Mouse (Mus musculus): Measurements from ENCODE around the gene D630039A03Rik. TPM values are rescaled to one million over a fixed set of nuclear protein-coding genes. Genes with fewer than 3 reads are reported as not detected.

The D630039A03Rik gene
- 17.8 and 19.8 TPM in 2 replicates for polyA plus RNA-seq (2012; rRNA removed)

DNA sequence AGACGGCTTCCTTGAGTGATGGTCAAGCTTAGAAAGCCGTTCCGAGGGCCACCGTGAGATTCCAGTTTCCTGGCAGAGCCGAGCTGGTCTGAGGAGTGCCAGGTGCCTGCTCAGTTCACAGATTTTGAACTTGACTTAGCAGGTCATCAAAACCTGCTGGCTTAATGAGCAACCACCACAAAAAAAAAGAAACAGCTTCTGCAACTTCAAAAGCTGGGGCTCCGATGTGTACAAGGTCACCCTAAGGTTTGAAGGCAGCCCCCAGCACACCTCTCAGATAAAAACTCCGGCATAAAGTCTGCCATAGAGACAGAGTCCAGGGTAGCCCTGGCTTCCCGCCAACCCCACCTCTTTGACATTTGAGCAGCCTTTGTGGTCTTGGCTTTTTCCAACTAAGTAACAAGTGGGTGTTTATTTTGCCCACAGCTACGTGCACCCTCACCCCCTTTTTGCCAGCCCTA is at the start of gene D630039A03Rik:
Gene D630039A03Rik (minus strand): TSS at position 97 of the 461 bp plus-strand sequence.
- Histone ChIP-seq H3K36me3 (ENCODE audit: control insufficient read depth, insufficient read depth, low read length) (no peaks in the 10 kb centered on the region), H3K4me3 (ENCODE audit: insufficient read depth, low read depth, low read length) (peak within 1 kb of the TSS; percentile 36), H3K27ac (ENCODE audit: insufficient read depth, low read depth, low read length) (peak within 1 kb of the TSS; percentile 86), H3K4me1 (ENCODE audit: control insufficient read depth, insufficient read depth, low read length) (peaks cover 20% of the 10 kb centered on the region), H3K27me3 (replicated peaks; ENCODE audit: control insufficient read depth, insufficient read depth, low read length) (no peaks in the 10 kb centered on the region)
- TF ChIP-seq CTCF (conservative IDR thresholded peaks at IDR 0.05; ENCODE audit: insufficient read depth, insufficient read length, low read depth, low read length): no peak
- 15% methylated on average over 9 of the region's 9 CpGs for WGBS
- DNase-seq: peak; percentile 92

DNA sequence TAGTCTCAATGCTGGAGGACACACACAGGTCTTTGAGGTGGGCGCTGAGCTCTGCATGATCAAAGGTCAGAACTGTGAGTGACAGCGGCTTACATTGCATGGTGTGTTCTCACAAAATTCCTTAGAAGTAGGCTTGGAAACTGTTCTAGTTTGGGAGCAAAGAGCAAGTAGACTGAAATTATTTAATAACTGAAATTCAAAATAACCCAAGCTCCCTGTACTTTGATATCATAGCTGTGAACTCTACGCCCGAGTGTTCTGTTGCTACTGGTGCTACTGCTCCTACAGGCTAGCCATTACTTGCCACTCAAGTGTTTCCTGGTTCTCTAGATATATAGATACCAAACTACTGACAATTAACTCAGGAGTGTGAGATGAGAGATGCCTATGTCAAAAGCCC is 49.4 kb upstream of the D630039A03Rik start:
- peak; percentile 72 for DNase-seq
- TF ChIP-seq CTCF (conservative IDR thresholded peaks at IDR 0.05; ENCODE audit: insufficient read depth, insufficient read length, low read depth, low read length) (no peak), POLR2A (IDR thresholded peaks at IDR 0.05; ENCODE audit: low read depth, low read length) (no peak)
- Histone ChIP-seq H3K36me3 (ENCODE audit: control insufficient read depth, insufficient read depth, low read length) (no peaks in the 10 kb centered on the region), H3K27me3 (replicated peaks; ENCODE audit: control insufficient read depth, insufficient read depth, low read length) (no peaks in the 10 kb centered on the region), H3K4me1 (ENCODE audit: control insufficient read depth, insufficient read depth, low read length) (peaks cover 5% of the 10 kb centered on the region), H3K4me3 (ENCODE audit: insufficient read depth, low read depth, low read length) (no peak overlapping the region), H3K27ac (ENCODE audit: insufficient read depth, low read depth, low read length) (peak overlapping the region; percentile 59; the same call in 1 of the 2 replicates)
- 60% methylated on average over 4 of the region's 4 CpGs for WGBS

DNA sequence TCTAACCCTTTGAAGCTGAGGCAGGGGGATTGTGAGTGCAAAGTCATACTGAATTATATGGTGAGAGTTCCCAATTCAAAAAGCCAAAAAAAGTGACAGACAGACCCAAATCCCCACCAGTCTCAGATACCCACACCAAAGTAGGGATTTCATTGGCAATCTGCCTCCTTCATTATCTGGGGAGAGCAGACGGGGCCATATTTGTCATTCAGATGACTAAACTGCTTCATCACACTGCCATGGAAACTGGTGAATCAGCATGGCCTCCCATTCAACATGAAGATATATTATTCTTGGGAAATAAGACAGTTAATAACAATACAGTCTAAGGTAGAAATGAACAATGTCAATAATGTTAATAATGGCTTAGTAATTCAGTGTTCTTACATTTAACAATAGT is 48.0 kb upstream of the D630039A03Rik start:
- no peaks in the 10 kb centered on the region for H3K36me3 ChIP-seq (ENCODE audit: control insufficient read depth, insufficient read depth, low read length)
- TF ChIP-seq POLR2A (IDR thresholded peaks at IDR 0.05; ENCODE audit: low read depth, low read length): no peak
- no peak for TF ChIP-seq CTCF (conservative IDR thresholded peaks at IDR 0.05; ENCODE audit: insufficient read depth, insufficient read length, low read depth, low read length)
- no peak overlapping the region for H3K27ac ChIP-seq (ENCODE audit: insufficient read depth, low read depth, low read length)
- H3K4me3 ChIP-seq (ENCODE audit: insufficient read depth, low read depth, low read length): no peak overlapping the region
- no peaks in the 10 kb centered on the region for H3K27me3 ChIP-seq (replicated peaks; ENCODE audit: control insufficient read depth, insufficient read depth, low read length)
- H3K4me1 ChIP-seq (ENCODE audit: control insufficient read depth, insufficient read depth, low read length): peaks cover 5% of the 10 kb centered on the region
- DNase-seq: no peak
- WGBS: 84% methylated on average over 1 of the region's 1 CpGs

DNA sequence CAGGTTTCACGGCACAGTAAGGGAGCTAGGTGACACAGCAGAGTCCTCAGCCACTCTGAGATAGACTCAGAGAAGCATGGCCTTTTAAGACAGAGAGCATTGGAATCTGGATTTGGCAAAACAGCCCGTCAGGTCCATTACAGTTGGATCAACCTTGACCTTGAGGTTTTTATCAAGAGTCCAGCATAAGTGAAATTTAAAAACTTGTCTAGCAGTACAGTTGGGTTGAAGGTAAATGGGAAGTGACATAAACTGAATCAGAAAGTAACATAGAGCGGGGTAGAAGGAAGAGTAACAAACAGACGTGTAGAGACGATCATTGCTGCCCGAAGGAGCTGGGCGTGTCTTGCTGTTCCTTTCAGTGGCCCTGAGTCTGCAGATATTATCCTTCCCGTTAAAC is 43.0 kb upstream of the D630039A03Rik start:
- no peak overlapping the region for H3K27ac ChIP-seq (ENCODE audit: insufficient read depth, low read depth, low read length)
- TF ChIP-seq CTCF (conservative IDR thresholded peaks at IDR 0.05; ENCODE audit: insufficient read depth, insufficient read length, low read depth, low read length) (no peak), POLR2A (IDR thresholded peaks at IDR 0.05; ENCODE audit: low read depth, low read length) (no peak)
- H3K4me3 ChIP-seq (ENCODE audit: insufficient read depth, low read depth, low read length): no peak overlapping the region
- 91% methylated on average over 8 of the region's 8 CpGs for WGBS
- H3K4me1 ChIP-seq (ENCODE audit: control insufficient read depth, insufficient read depth, low read length): peaks cover 10% of the 10 kb centered on the region
- H3K27me3 ChIP-seq (replicated peaks; ENCODE audit: control insufficient read depth, insufficient read depth, low read length): no peaks in the 10 kb centered on the region
- H3K36me3 ChIP-seq (ENCODE audit: control insufficient read depth, insufficient read depth, low read length): no peaks in the 10 kb centered on the region
- DNase-seq: no peak

DNA sequence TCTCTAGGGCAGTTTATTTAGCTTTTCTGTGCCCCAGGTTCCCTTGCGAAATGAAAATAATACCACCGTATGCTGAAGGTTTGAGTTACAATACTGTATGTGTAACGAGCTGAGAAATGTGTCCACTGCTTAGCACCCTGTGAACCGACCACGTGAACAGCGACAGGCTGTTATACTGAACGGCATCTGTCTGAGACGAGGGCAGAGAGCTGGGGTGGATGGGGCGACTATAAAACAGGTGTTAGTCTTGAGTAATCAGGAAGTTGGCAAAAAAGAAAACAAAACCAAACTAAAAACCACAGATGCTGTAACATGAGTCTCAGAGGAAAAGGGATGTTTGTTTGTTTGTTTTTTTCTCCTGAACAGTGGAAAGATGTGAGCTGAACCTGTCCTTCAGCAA is 42.0 kb upstream of the D630039A03Rik start:
- TF ChIP-seq CTCF (conservative IDR thresholded peaks at IDR 0.05; ENCODE audit: insufficient read depth, insufficient read length, low read depth, low read length) (no peak), POLR2A (IDR thresholded peaks at IDR 0.05; ENCODE audit: low read depth, low read length) (no peak)
- Histone ChIP-seq H3K4me3 (ENCODE audit: insufficient read depth, low read depth, low read length) (no peak overlapping the region), H3K27ac (ENCODE audit: insufficient read depth, low read depth, low read length) (no peak overlapping the region), H3K36me3 (ENCODE audit: control insufficient read depth, insufficient read depth, low read length) (no peaks in the 10 kb centered on the region), H3K27me3 (replicated peaks; ENCODE audit: control insufficient read depth, insufficient read depth, low read length) (no peaks in the 10 kb centered on the region), H3K4me1 (ENCODE audit: control insufficient read depth, insufficient read depth, low read length) (peaks cover 17% of the 10 kb centered on the region)
- DNase-seq: no peak
- WGBS: 71% methylated on average over 9 of the region's 9 CpGs

DNA sequence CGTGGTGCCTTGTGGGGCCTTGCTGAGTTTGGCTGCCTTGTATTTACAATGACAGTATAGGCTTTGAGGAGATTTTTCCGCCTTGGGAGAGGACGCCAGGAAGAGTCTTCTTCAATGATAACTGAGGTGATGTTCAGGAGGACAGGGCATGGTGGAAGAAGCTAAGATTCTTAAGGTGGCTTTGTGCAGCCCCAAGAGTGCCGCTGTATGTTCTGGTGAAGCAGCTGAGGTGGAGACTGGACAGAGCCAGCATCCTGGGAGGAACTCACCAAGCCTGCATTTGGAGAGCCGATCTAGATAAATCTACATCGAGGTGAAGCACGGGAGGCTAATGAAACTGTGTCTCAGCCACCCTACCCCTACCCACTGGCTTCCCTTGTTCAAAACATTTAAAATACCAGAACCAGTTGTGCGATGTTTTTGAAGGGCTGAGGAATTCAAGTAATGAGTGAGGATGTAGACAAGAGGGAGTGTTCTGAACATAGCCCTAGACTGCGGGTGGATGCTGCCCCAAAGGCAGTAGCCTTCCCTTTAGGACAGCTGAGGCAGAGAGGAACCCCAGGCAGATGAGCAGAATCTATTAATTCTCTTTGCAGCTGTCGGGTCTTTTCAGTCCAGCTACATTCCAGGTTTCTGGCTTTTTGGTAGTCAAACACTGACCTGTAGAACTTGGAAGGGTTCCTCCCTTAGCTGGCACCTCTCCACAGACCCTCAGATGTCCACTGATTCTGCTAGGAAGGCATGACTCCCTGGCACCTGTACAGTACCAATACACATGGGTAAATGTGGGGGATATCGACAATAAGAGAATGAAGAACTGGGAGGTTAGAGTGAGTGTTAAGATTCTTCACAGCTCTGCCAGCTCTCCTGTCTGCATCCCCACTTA is 41.3 kb upstream of the D630039A03Rik start:
- 50% methylated on average over 11 of the region's 11 CpGs for WGBS
- no peak for DNase-seq
- Histone ChIP-seq H3K27ac (ENCODE audit: insufficient read depth, low read depth, low read length) (peak overlapping the region; percentile 100), H3K36me3 (ENCODE audit: control insufficient read depth, insufficient read depth, low read length) (no peaks in the 10 kb centered on the region), H3K4me3 (ENCODE audit: insufficient read depth, low read depth, low read length) (peak overlapping the region; percentile 68), H3K4me1 (ENCODE audit: control insufficient read depth, insufficient read depth, low read length) (peaks cover 17% of the 10 kb centered on the region), H3K27me3 (replicated peaks; ENCODE audit: control insufficient read depth, insufficient read depth, low read length) (no peaks in the 10 kb centered on the region)
- TF ChIP-seq POLR2A (IDR thresholded peaks at IDR 0.05; ENCODE audit: low read depth, low read length) (no peak), CTCF (conservative IDR thresholded peaks at IDR 0.05; ENCODE audit: insufficient read depth, insufficient read length, low read depth, low read length) (no peak)
